In the genomic region with DNA sequence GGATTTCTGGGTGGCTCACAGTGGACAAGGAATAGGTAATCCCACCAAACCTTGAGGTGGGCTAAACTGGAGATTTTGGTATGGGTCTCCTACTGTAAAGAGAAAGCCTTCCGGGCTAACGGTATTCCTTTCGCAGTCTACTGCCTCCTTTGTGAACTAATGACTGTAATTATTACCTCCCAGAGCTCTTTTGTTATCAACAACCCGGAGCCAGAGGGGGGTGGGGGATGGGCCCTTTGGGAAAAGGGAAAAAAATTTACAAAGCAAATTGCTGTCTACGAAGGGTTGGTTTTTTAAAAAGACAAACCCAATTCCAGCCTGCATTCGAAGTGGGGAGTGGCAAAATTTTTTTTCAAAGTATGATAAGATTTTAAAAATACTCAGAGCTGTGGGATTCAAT, we compare ENCODE assay signal across 12 mouse cellular contexts. TPM values are rescaled to one million over a fixed set of nuclear protein-coding genes. Genes with fewer than 3 reads are reported as not detected.
DNase-seq lines count a peak whose midpoint lies in the region; ATAC-seq and TF ChIP-seq lines count a peak whose summit lies in the region.
"Had no signal": no experiment of that assay in that cellular context is flagged by ENCODE, and none has a peak within 500 bp of the region (broad histone marks: within the 10 kb centered on the region; RNA-seq: fewer than 3 reads in every experiment).

No protein-coding gene starts in this region.

- peak overlapping the region; percentile 48 for H3K4me2 ChIP-seq in midbrain, embryonic 16.5 days (ENCODE audit: low read length)
- no peak overlapping the region for H3K4me2 ChIP-seq in intestine, embryonic 16.5 days (ENCODE audit: low read depth, low read length)

- H3K27ac ChIP-seq in hindbrain, embryonic 10.5 days, result no peak overlapping the region
- peak overlapping the region; percentile 95 for H3K27ac ChIP-seq in midbrain, embryonic 16.5 days (ENCODE audit: low read length)
- no peak overlapping the region for H3K27ac ChIP-seq in intestine, embryonic 16.5 days (ENCODE audit: low read length)

- TF ChIP-seq POLR2A in brain, embryonic 14.5 days (IDR thresholded peaks at IDR 0.05; ENCODE audit: borderline replicate concordance, extremely low read depth, insufficient read depth, insufficient read length, poor library complexity, severe bottlenecking), result no peak

- H3K4me1 ChIP-seq in hindbrain, embryonic 10.5 days (replicated peaks), result peaks cover 42% of the 10 kb centered on the region
- H3K4me1 ChIP-seq in midbrain, embryonic 16.5 days (ENCODE audit: control insufficient read depth, insufficient read depth, low read length), result peaks cover 5% of the 10 kb centered on the region; the same call in 1 of the 2 replicates
- peaks cover 14% of the 10 kb centered on the region for H3K4me1 ChIP-seq in intestine, embryonic 16.5 days (ENCODE audit: control insufficient read depth, insufficient read depth, low read length)

- H3K36me3 ChIP-seq in hindbrain, embryonic 10.5 days, result no peaks in the 10 kb centered on the region
- H3K36me3 ChIP-seq in midbrain, embryonic 16.5 days (ENCODE audit: control insufficient read depth, insufficient read depth, low read length), result no peaks in the 10 kb centered on the region
- H3K36me3 ChIP-seq in intestine, embryonic 16.5 days (ENCODE audit: control insufficient read depth, insufficient read depth, low read length), result no peaks in the 10 kb centered on the region

- H3K4me3 ChIP-seq in hindbrain, embryonic 10.5 days, result no peak overlapping the region
- peak overlapping the region; percentile 17 for H3K4me3 ChIP-seq in midbrain, embryonic 16.5 days (ENCODE audit: low read depth, low read length)
- no peak overlapping the region for H3K4me3 ChIP-seq in intestine, embryonic 16.5 days (ENCODE audit: low read length)
- H3K4me3 ChIP-seq: erythroblast, embryonic 14.5 days had no signal

- ATAC-seq in midbrain, embryonic 16.5 days, result no peak
- ATAC-seq in activated CD4-positive, CD25-positive, alpha-beta regulatory T cell, adult 4 months, result no peak
- no peak for ATAC-seq in intestine, embryonic 16.5 days

- H3K9me3 ChIP-seq in hindbrain, embryonic 10.5 days, result peaks cover 6% of the 10 kb centered on the region; the same call in 1 of the 2 replicates
- H3K9me3 ChIP-seq in midbrain, embryonic 16.5 days (replicated peaks; ENCODE audit: control insufficient read depth, low read length, poor library complexity, severe bottlenecking), result no peaks in the 10 kb centered on the region
- H3K9me3 ChIP-seq in intestine, embryonic 16.5 days (ENCODE audit: control insufficient read depth, low read length), result no peaks in the 10 kb centered on the region

- no peak for TF ChIP-seq CTCF in brain, embryonic 14.5 days (IDR thresholded peaks at IDR 0.05; ENCODE audit: borderline replicate concordance, extremely low read depth, insufficient read depth, insufficient read length)

- peaks cover 87% of the 10 kb centered on the region for H3K27me3 ChIP-seq in hindbrain, embryonic 10.5 days (ENCODE audit: insufficient read depth, poor library complexity, severe bottlenecking)
- H3K27me3 ChIP-seq in midbrain, embryonic 16.5 days (ENCODE audit: control insufficient read depth, insufficient read depth, low read depth, low read length), result peaks cover 5% of the 10 kb centered on the region
- H3K27me3 ChIP-seq in intestine, embryonic 16.5 days (replicated peaks; ENCODE audit: control insufficient read depth, insufficient read depth, low read length), result peaks cover 64% of the 10 kb centered on the region

- WGBS in hindbrain, embryonic 10.5 days, result under 1% methylated on average over 6 of the region's 6 CpGs
- 1% methylated on average over 6 of the region's 6 CpGs for WGBS in midbrain, embryonic 16.5 days
- WGBS in intestine, embryonic 16.5 days, result 2% methylated on average over 6 of the region's 6 CpGs

- DNase-seq in Muller cell, postnatal 12 days (ENCODE audit: inconsistent ontology term), result peak; percentile 62
- DNase-seq in brain, embryonic 14.5 days (ENCODE audit: low read depth), result peak; percentile 86
- peak; percentile 23 for DNase-seq in hindbrain, embryonic 10.5 days (ENCODE audit: low spot score)
- DNase-seq in lung, adult 18-20 months, result no peak
- DNase-seq in left cerebral cortex, adult 11 months (ENCODE audit: low spot score), result no peak
- DNase-seq: gastrocnemius, postnatal 25 days; kidney, adult 9 months; thymus, adult 2 months had no signal

- peak overlapping the region; percentile 49 for H3K9ac ChIP-seq in midbrain, embryonic 16.5 days (ENCODE audit: low read depth, low read length)
- no peak overlapping the region for H3K9ac ChIP-seq in intestine, embryonic 16.5 days (ENCODE audit: low read depth, low read length)

RNA-seq across cellular contexts. Expression of gene Gad2, which starts 2.0 kb away (rescaled TPM):
- polyA plus RNA-seq in brain, embryonic 14.5 days (2012; rRNA removed), result 40.0 and 49.5 TPM in 2 replicates
- polyA plus RNA-seq in hindbrain, embryonic 10.5 days (2016; fragmentation: Nextera tagmentation; extraction: Ambion mirVana), result 1.3 and 13.6 TPM in 2 replicates
- polyA plus RNA-seq in midbrain, embryonic 16.5 days (2015; fragmentation: Nextera tagmentation; extraction: Ambion mirVana), result 64.1 TPM in 2 replicates
- polyA plus RNA-seq in activated CD4-positive, CD25-positive, alpha-beta regulatory T cell, adult 4 months (2017; shearing (Covaris generic)), result not detected
- polyA plus RNA-seq in intestine, embryonic 16.5 days (2015; fragmentation: Nextera tagmentation; extraction: Ambion mirVana), result not detected in 2 replicates
- polyA plus RNA-seq: erythroblast, embryonic 14.5 days; thymus, adult 2 months had no signal

Comparison
In these comparisons a context has a peak if more than half of its experiments do, and no peak if none do; other contexts are left out.
1. DNase-seq: peak in Muller cell, postnatal 12 days (single experiment), brain, embryonic 14.5 days (single experiment) and hindbrain, embryonic 10.5 days (single experiment); none in lung, adult 18-20 months (0 of 2) and left cerebral cortex, adult 11 months (single experiment).